Comparison of ENCODE assay signal across 21 mouse cellular contexts in genomic region chr13:109661345-109661744, GRCm38 (mm10).
DNase-seq lines count a peak whose midpoint lies in the region; ATAC-seq and TF ChIP-seq lines count a peak whose summit lies in the region.
"Had no signal": no experiment of that assay in that cellular context is flagged by ENCODE, and none has a peak within 500 bp of the region (broad histone marks: within the 10 kb centered on the region; RNA-seq: fewer than 3 reads in every experiment).

No protein-coding gene starts in this region.

- WGBS in forebrain, embryonic 13.5 days: 85% methylated on average over 3 of the region's 3 CpGs
- 92% methylated on average over 3 of the region's 3 CpGs for WGBS in forebrain, embryonic 10.5 days
- WGBS in liver, embryonic 11.5 days: 89% methylated on average over 3 of the region's 3 CpGs

- H3K27me3 ChIP-seq in forebrain, embryonic 13.5 days: no peaks in the 10 kb centered on the region
- H3K27me3 ChIP-seq in forebrain, embryonic 10.5 days (ENCODE audit: poor library complexity, severe bottlenecking): no peaks in the 10 kb centered on the region
- no peaks in the 10 kb centered on the region for H3K27me3 ChIP-seq in liver, embryonic 11.5 days (replicated peaks; ENCODE audit: control insufficient read depth, insufficient read depth, low read length)
- H3K27me3 ChIP-seq: hindbrain, embryonic 12.5 days; hindbrain, embryonic 15.5 days had no signal

- TF ChIP-seq POLR2A in brain, embryonic 14.5 days (IDR thresholded peaks at IDR 0.05; ENCODE audit: borderline replicate concordance, extremely low read depth, insufficient read depth, insufficient read length, poor library complexity, severe bottlenecking): no peak

- H3K4me3 ChIP-seq in forebrain, embryonic 13.5 days: no peak overlapping the region
- no peak overlapping the region for H3K4me3 ChIP-seq in forebrain, embryonic 10.5 days
- H3K4me3 ChIP-seq in liver, embryonic 11.5 days (ENCODE audit: low read depth, low read length): no peak overlapping the region
- H3K4me3 ChIP-seq: embryonic facial prominence, embryonic 10.5 days; embryonic facial prominence, embryonic 13.5 days; erythroblast, embryonic 14.5 days; gastrocnemius, adult 2 months; hindbrain, embryonic 12.5 days; hindbrain, embryonic 15.5 days had no signal

- no peaks in the 10 kb centered on the region for H3K9me3 ChIP-seq in forebrain, embryonic 13.5 days (replicated peaks)
- H3K9me3 ChIP-seq in forebrain, embryonic 10.5 days: no peaks in the 10 kb centered on the region
- no peaks in the 10 kb centered on the region for H3K9me3 ChIP-seq in liver, embryonic 11.5 days (ENCODE audit: control insufficient read depth, low read length)
- H3K9me3 ChIP-seq: embryonic facial prominence, embryonic 10.5 days; embryonic facial prominence, embryonic 13.5 days; hindbrain, embryonic 12.5 days; hindbrain, embryonic 15.5 days had no signal

- no peak overlapping the region for H3K9ac ChIP-seq in forebrain, embryonic 13.5 days
- H3K9ac ChIP-seq in liver, embryonic 11.5 days (ENCODE audit: low read depth, low read length): no peak overlapping the region
- H3K9ac ChIP-seq: embryonic facial prominence, embryonic 13.5 days; hindbrain, embryonic 12.5 days; hindbrain, embryonic 15.5 days had no signal

- peak; percentile 65; the same call in 1 of the 2 replicates for ATAC-seq in forebrain, embryonic 13.5 days
- ATAC-seq in liver, embryonic 11.5 days (replicated peaks; ENCODE audit: low FRiP score): no peak
- ATAC-seq: CD4-positive, CD25-positive, alpha-beta regulatory T cell, adult 4 months; intestine, postnatal 0 days had no signal

- no peak for DNase-seq in forebrain, embryonic 10.5 days (ENCODE audit: extremely low spot score, low spot score)
- peak; percentile 49 for DNase-seq in brain, embryonic 14.5 days (ENCODE audit: low read depth)
- peak; percentile 36 for DNase-seq in brain, embryonic 18.5 days (ENCODE audit: low read depth, low spot score)
- no peak for DNase-seq in liver, embryonic 11.5 days (ENCODE audit: low spot score)
- DNase-seq in layer of hippocampus, adult 18-20 months (ENCODE audit: low spot score in 2 of 2): no peak
- DNase-seq: adrenal gland, adult 8-10 months; adrenal gland, postnatal 25 days; cerebellum, adult 11 months; cerebellum, postnatal 36 days; embryo, embryonic 11 days; gastrocnemius, adult 2 months; gastrocnemius, postnatal 14 days had no signal

- TF ChIP-seq CTCF in brain, embryonic 14.5 days (IDR thresholded peaks at IDR 0.05; ENCODE audit: borderline replicate concordance, extremely low read depth, insufficient read depth, insufficient read length): no peak

- H3K27ac ChIP-seq in forebrain, embryonic 13.5 days: no peak overlapping the region
- H3K27ac ChIP-seq in forebrain, embryonic 10.5 days: no peak overlapping the region
- no peak overlapping the region for H3K27ac ChIP-seq in liver, embryonic 11.5 days (ENCODE audit: low read depth, low read length)
- H3K27ac ChIP-seq: embryonic facial prominence, embryonic 10.5 days; embryonic facial prominence, embryonic 13.5 days; hindbrain, embryonic 12.5 days; hindbrain, embryonic 15.5 days had no signal

- H3K36me3 ChIP-seq in forebrain, embryonic 13.5 days (ENCODE audit: poor library complexity, severe bottlenecking): no peaks in the 10 kb centered on the region
- H3K36me3 ChIP-seq in forebrain, embryonic 10.5 days (replicated peaks): no peaks in the 10 kb centered on the region
- H3K36me3 ChIP-seq in liver, embryonic 11.5 days (ENCODE audit: control insufficient read depth, insufficient read depth, low read length): no peaks in the 10 kb centered on the region
- H3K36me3 ChIP-seq: embryonic facial prominence, embryonic 10.5 days; embryonic facial prominence, embryonic 13.5 days; hindbrain, embryonic 12.5 days; hindbrain, embryonic 15.5 days had no signal

- H3K4me2 ChIP-seq in forebrain, embryonic 13.5 days: no peak overlapping the region
- no peak overlapping the region for H3K4me2 ChIP-seq in liver, embryonic 11.5 days
- H3K4me2 ChIP-seq: embryonic facial prominence, embryonic 13.5 days; heart, embryonic 11.5 days; hindbrain, embryonic 12.5 days; hindbrain, embryonic 15.5 days had no signal

- 0 out of 2 replicates have a peak, but pooled peaks cover 6% of the 10 kb centered on the region for H3K4me1 ChIP-seq in forebrain, embryonic 13.5 days
- H3K4me1 ChIP-seq in forebrain, embryonic 10.5 days: peaks cover 22% of the 10 kb centered on the region; the same call in 1 of the 2 replicates
- H3K4me1 ChIP-seq in liver, embryonic 11.5 days (replicated peaks; ENCODE audit: control insufficient read depth, insufficient read depth, low read length): peaks cover 27% of the 10 kb centered on the region

Comparison
In these comparisons a context has a peak if more than half of its experiments do, and no peak if none do; other contexts are left out.
1. DNase-seq: peak in brain, embryonic 14.5 days (single experiment) and brain, embryonic 18.5 days (single experiment); none in forebrain, embryonic 10.5 days (single experiment), liver, embryonic 11.5 days (single experiment) and layer of hippocampus, adult 18-20 months (0 of 2).